Mouse (Mus musculus): ENCODE measurements around the gene Clec4b2.
"Not testable (repeated sequence)": the region's sequence is repeated elsewhere in the genome, so short reads cannot be mapped to it uniquely, and the experiment has no call there.

The Clec4b2 gene

DNA sequence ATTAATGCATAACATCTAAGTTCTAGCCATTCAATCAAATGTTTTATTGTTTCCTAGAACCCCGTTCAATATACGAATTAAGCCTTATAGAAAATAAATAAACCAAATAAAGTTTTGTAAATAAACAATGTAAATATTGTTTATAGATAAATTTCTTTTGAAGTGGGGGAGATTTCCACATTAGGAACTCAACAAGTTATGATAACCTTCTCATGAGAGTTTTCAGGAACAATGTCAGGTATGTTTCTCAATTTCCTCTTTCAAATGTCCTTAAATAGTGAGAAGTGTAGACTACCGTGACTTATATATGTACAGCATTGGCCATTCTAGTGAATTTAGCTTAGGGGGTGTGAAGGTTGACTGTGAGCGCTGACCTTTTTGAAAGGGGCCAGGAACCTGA lies at the start of gene Clec4b2:
Clec4b2 (plus strand) TSS at position 301 of the 400 bp plus-strand sequence.
- DNase-seq (ENCODE audit: low spot score in 2 of 2): no peak

DNA sequence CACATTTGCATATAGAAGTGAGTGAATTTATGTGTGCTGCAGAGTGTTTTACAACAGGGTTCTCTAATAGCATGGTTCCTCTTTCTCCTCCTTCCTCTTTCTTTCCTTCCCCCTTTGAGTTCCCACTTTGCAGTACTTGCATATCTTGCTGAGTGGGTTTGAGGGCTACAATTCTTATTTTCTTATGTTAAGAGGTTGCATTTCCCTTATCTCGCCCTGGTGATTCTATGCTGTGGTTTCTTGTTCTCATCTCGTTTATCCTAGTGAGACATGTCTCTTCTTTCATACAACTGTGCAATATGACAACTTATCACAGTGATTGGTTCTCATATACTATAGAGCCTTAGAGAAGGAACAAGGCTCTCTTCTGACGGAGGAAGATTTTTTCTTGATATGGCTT lies 49.5 kb upstream of the Clec4b2 start:
- no peak for DNase-seq (ENCODE audit: low spot score in 2 of 2)

- no peak for DNase-seq (ENCODE audit: low spot score in 2 of 2)
These were observed 45.5 kb upstream of the Clec4b2 start for GRCm38 (mm10) chr6:123127173-123127572.

- DNase-seq (ENCODE audit: low spot score in 2 of 2): not testable (repeated sequence)
These were observed 34.7 kb upstream of the Clec4b2 start for GRCm38 (mm10) chr6:123137766-123138526.

GRCm38 (mm10) chr6:123170106-123170505 lies 2.6 kb upstream of the Clec4b2 start:
- no peak for DNase-seq (ENCODE audit: low spot score in 2 of 2)

GRCm38 (mm10) chr6:123171040-123171439 lies 1.7 kb upstream of the Clec4b2 start:
- DNase-seq (ENCODE audit: low spot score in 2 of 2): no peak

- no peak for DNase-seq (ENCODE audit: low spot score in 2 of 2)
These were observed 2.9 kb downstream of the Clec4b2 start for GRCm38 (mm10) chr6:123175549-123175948.

DNA sequence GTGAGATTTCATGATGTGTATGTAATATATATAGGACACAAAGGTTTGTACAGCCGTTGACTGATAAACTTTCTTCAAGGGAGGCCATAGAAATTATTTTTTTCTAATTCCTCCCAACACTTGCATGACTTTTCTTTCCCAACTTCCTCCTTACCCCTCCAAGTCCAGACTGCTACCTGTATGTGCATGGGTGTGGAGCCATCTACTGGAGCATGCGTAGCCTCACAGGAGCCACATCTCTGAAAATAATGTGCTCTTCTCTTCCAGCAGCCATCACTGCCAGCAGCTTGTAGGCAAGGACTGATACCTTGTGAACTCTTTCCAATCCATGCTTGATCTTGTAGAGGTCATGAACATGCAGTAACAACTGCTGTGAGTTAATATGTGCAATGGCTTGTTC lies 12.2 kb downstream of the Clec4b2 start:
- DNase-seq (ENCODE audit: low spot score in 2 of 2): not testable (repeated sequence)

DNA sequence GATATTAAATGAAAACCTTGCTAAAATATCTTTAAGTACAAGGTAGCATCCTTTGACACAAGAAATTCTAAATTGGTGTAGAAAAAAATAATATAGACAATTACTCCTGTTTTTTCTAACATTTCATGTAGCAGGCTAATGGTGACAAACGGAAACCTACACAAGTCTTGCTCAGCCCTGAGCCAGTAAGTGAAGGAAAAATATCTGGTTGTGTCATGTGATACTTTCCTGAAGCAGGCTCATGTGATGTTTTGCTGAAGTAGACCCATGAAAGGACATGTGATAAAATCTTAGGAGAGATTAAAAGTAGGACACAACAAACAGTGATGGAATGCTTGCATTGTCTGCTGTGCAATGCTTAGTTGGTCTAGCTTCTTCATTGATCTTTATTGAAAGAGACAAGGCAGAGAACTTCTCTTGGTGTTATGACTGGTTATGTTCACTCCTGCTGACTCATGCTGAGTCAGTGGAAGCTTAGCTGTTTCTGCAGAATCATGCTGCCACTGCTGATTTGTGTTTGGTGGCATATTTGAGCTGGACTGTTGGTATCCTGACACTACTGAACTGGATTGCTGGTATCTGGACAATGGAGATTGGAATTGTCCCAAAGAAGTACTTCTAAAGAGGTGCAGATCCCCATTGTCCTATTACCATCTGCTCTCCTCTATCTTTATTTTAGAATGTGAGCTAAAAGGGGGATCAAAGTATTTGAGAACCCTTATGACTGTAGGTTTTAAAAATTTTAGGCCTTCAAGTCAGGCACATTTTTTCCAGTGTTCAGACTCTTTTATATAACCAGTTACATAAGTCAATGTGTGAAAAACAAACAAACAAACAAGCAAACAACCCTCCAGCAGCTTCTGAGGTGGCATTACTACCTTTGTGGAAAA lies 34.7 kb downstream of the Clec4b2 start:
- DNase-seq (ENCODE audit: low spot score in 2 of 2): no peak

- DNase-seq (ENCODE audit: low spot score in 2 of 2): not testable (repeated sequence)
These were observed 35.4 kb downstream of the Clec4b2 start for GRCm38 (mm10) chr6:123208077-123208439.

DNA sequence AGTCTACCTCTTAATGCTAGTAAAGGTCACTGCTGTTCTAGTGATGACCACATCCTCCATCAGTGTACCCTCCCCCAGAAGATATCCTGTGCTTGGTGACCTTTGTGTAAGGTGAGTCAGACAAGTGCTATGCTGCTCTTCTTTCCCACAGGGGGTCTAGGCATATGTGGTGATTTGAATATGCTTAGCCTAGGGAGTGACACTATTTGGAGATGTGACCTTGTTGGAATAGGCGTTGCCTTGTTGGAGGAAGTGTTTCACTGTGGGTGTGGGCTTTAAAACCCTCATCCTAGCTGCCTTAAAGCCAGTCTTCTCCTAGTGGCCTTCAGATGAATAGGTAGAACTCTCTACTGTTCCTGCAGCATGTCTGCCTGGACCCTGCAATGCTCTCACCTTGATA lies 39.0 kb downstream of the Clec4b2 start:
- no peak for DNase-seq (ENCODE audit: low spot score in 2 of 2)

GRCm38 (mm10) chr6:123227519-123228166 lies 55.0 kb downstream of the Clec4b2 start:
- no peak for DNase-seq (ENCODE audit: low spot score in 2 of 2)

GRCm38 (mm10) chr6:123229644-123230043 lies 57.0 kb downstream of the Clec4b2 start, which contains the start of gene Clec4n:
TSS of gene Clec4n (plus strand) at chr6:123229843.
- DNase-seq (ENCODE audit: low spot score in 2 of 2): no peak

- DNase-seq (ENCODE audit: low spot score in 2 of 2): no peak
These were observed 58.5 kb downstream of the Clec4b2 start for GRCm38 (mm10) chr6:123231149-123231548.

DNA sequence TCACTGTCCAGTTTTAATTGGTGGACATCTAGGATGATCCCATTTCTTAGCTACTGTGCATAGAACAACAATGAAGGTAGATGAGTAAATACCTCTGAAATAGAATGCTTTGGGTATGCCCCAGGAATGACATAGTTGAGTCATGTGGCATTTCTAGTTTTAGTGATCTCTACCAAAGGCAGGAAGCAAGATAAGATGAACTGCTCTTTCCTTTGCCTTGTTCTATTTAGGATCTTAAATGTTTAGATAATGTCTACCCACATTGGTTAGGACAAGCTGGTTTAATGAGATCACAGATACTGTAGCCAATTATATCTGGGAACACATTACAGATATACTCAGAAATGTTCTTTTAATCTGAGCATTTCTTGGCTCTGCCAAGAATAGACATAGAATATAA lies 64.9 kb downstream of the Clec4b2 start:
- DNase-seq (ENCODE audit: low spot score in 2 of 2): no peak

DNA sequence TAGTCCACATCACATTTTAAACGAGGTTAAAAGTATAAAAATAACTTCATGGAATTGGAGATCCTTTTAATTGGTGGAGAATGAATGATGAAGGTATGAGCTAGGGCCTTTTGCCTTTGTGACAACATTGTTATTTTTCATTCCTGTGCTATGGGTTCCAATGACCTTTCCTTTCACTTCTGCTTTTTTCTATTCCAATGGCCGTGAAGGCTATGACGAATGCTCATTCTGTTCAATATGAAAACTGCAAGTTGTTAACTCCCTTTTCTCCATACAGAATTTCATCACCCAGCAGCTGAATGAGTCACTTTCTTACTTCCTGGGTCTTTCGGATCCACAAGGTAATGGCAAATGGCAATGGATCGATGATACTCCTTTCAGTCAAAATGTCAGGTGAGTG lies 71.5 kb downstream of the Clec4b2 start:
- no peak for DNase-seq (ENCODE audit: low spot score in 2 of 2)

GRCm38 (mm10) chr6:123248862-123249261 lies 76.2 kb downstream of the Clec4b2 start:
- DNase-seq (ENCODE audit: low spot score in 2 of 2): not testable (repeated sequence)

DNA sequence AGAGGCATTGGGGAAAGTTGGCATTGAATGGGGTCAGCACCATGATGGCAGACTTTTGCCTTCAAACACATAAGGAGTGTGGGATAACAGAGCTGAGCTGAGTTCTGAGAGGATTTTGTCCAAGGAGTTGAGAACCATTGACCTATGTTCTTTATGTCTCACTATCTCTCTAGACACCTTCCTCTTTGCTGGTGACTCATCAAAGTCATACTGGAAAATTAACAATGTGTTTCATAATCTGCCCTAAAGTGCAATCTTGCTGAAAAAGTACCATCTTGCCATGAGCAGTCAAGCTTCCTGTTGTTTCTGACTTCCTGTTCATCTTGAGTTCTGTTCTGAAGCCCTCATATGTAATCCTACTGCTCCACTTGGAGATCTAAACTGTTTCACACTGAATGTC lies 80.0 kb downstream of the Clec4b2 start:
- DNase-seq (ENCODE audit: low spot score in 2 of 2): no peak
